Mouse (Mus musculus): ENCODE measurements around the gene Ppp4r2.
A peak's percentile ranks its signal among the peaks of the same experiment; 100 is the strongest.
"Not testable (repeated sequence)": the region's sequence is repeated elsewhere in the genome, so short reads cannot be mapped to it uniquely, and the experiment has no call there.

The Ppp4r2 gene

GRCm38 (mm10) chr6:100831188-100831587, 2.2 kb upstream of the Ppp4r2 start:
- no peak for DNase-seq (ENCODE audit: low spot score in 2 of 2)

GRCm38 (mm10) chr6:100831751-100832150, 1.7 kb upstream of the Ppp4r2 start:
- DNase-seq (ENCODE audit: low spot score in 2 of 2) = no peak

DNA sequence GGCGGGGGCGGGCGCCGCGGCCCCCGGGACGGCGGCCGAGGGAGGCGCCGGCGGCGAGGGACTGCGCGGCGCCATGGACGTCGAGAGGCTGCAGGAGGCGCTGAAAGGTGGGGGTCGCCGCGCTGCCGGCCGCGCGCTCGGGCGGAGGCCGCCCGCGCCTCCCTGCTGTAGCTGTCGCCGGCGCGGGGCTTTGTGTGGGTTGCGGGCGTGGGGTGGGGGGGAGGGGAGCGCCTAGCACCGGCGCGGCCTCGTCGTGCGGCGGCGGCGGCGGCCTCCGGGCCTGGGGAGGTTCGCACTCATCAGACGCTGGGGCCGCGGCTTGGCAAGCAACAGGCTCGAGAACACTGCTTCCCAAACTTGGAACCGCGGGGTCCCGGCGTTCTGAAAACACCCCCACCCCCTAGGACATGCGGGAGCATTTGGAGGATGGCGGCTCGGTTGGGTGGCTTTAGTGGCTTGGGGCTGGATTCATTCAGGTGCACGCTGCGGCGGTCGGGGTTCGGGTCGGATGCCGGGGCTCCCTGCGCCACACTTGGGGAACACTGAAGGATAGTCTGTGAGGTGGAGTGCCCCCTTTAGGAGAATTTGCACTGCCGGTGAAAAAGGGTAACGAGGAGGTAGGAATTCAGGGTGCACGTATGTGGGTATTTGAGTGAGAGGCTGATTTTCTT, 524 bp downstream of the Ppp4r2 start:
- DNase-seq (ENCODE audit: low spot score in 2 of 2) = peak; percentile 22 to 50

- DNase-seq (ENCODE audit: low spot score in 2 of 2) = no peak
Observed at GRCm38 (mm10) chr6:100834489-100835160, 1.2 kb downstream of the Ppp4r2 start.

- no peak for DNase-seq (ENCODE audit: low spot score in 2 of 2)
Observed at GRCm38 (mm10) chr6:100845058-100845457, 11.6 kb downstream of the Ppp4r2 start.

GRCm38 (mm10) chr6:100847264-100847663, 13.8 kb downstream of the Ppp4r2 start:
- no peak for DNase-seq (ENCODE audit: low spot score in 2 of 2)

GRCm38 (mm10) chr6:100848682-100849375, 15.4 kb downstream of the Ppp4r2 start:
- no peak for DNase-seq (ENCODE audit: low spot score in 2 of 2)

- DNase-seq (ENCODE audit: low spot score in 2 of 2) = no peak
Observed at GRCm38 (mm10) chr6:100850671-100851081, 17.3 kb downstream of the Ppp4r2 start.

- DNase-seq (ENCODE audit: low spot score in 2 of 2) = no peak
Observed at GRCm38 (mm10) chr6:100851083-100851482, 17.7 kb downstream of the Ppp4r2 start.

GRCm38 (mm10) chr6:100865321-100865720, 31.9 kb downstream of the Ppp4r2 start:
- no peak for DNase-seq (ENCODE audit: low spot score in 2 of 2)

DNA sequence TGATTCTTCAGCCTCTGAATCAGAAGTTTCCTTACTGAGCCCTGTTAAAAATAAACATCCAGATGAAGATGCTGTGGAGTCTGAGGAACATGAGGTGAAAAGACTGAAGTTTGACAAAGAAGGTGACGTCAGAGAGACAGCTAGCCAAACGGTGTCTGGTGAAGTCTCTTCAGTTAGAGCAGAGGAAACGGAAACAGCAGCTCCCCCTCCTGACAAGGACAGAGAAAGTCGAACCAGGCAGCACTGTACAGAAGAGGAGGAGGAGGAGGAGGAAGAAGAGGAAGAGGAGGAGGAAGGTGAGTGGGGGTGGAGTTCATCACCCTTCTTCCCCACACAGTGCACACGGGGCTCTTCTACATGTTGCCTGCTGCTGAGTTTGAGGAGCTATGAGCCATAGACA, 32.4 kb downstream of the Ppp4r2 start:
- DNase-seq (ENCODE audit: low spot score in 2 of 2) = not testable (repeated sequence)

GRCm38 (mm10) chr6:100866246-100866645, 32.8 kb downstream of the Ppp4r2 start:
- not testable (repeated sequence) for DNase-seq (ENCODE audit: low spot score in 2 of 2)

GRCm38 (mm10) chr6:100868863-100869262, 35.4 kb downstream of the Ppp4r2 start:
- DNase-seq (ENCODE audit: low spot score in 2 of 2) = no peak

DNA sequence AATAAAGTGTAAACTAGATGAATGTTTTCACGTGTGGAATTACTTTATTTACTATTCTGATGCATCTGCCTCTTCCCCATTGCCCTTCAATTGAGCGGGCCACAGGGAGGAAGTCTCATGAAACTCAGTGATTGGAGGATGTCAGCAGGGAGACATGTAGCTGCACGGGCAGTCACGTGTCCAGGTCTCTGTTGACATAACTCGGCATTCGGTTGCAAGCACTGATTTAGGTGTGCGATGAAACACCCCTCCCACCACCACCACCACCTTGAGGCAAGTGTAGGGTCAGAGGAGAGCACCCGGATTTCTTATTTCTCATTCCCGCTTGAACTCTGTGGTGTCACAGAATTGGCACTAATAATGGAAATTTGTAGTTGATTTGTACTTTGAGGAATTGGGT, 36.5 kb downstream of the Ppp4r2 start:
- DNase-seq (ENCODE audit: low spot score in 2 of 2) = no peak

DNA sequence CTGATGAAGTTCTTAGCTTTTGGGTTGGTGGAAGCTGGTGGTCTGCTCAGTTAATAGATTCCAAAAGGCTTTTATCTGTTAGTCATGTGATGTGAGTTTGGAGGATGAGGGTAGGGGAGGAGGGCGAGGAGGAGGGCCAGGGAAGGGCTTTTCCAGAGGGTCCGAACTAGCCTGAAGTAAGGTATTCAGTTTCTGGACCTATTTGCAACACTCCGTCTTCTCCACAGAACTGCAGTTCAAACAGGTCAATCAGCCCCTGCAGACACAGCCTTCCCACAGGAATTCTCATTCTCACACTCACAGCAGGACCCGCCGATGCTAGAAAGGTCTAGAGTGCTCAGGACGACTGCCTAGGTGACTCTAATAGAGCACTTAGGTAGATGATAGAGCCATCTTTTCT, 39.8 kb downstream of the Ppp4r2 start:
- no peak for DNase-seq (ENCODE audit: low spot score in 2 of 2)

DNA sequence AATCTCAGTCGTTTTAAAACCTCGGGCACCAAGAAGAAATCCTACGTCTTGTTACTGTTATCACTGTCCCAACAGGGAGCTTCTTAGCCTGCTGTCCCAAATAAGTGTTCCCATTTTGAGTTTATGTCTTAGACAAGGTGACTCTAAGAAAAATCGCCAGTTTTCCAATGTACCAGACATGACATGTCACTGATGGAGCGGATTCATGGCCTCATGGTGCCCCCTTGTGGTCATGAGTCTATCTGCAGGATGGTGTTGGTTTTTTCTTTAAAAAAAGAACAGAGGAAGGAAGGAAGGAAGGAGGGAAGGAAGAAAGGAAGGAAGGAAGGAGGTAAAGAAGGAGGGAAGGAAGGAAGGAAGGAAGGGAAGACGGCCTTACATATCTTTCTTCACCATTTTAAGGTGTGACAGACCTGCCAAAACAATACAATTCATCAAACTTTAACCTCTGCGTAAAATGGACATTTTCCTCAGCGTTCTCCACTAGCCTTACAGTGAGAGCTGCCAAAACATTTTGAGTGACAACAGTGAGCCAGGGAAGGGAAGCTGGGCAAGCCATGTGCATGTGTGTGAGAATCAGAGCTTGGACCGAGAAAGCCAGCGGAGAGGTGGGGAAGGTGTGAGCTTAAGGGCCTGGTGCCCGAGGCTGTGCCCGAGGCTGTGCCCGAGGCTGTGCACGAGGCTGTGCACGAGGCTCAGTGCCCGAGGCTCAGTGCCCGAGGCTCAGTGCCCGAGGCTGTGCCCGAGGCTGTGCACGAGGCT, 42.6 kb downstream of the Ppp4r2 start:
- peak; percentile 49 to 69 for DNase-seq (ENCODE audit: low spot score in 2 of 2)

- no peak for DNase-seq (ENCODE audit: low spot score in 2 of 2)
Observed at GRCm38 (mm10) chr6:100876624-100877017, 43.2 kb downstream of the Ppp4r2 start.

GRCm38 (mm10) chr6:100878546-100878945, 45.1 kb downstream of the Ppp4r2 start:
- no peak for DNase-seq (ENCODE audit: low spot score in 2 of 2)

DNA sequence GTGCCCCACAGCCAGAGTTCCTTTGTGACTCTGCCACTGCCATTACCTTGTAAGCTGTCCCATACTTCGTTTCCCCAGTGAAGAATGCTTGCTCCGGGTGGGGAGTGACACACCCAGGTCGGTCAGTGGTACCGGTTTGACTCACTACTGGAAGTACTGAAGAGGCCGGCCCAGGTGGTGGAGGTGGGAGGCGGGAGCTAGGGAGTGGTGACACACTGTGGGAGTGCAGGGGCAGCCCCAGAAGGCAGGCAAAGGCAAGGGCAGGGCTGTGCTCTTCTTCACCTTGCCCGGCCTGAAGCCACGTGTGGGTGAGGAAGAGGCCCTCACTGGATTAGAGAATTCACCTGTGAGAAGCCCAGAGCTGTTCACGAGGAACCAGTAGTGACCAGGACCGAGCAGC, 46.2 kb downstream of the Ppp4r2 start:
- no peak for DNase-seq (ENCODE audit: low spot score in 2 of 2)

- no peak for DNase-seq (ENCODE audit: low spot score in 2 of 2)
Observed at GRCm38 (mm10) chr6:100881657-100882056, 48.2 kb downstream of the Ppp4r2 start.

DNA sequence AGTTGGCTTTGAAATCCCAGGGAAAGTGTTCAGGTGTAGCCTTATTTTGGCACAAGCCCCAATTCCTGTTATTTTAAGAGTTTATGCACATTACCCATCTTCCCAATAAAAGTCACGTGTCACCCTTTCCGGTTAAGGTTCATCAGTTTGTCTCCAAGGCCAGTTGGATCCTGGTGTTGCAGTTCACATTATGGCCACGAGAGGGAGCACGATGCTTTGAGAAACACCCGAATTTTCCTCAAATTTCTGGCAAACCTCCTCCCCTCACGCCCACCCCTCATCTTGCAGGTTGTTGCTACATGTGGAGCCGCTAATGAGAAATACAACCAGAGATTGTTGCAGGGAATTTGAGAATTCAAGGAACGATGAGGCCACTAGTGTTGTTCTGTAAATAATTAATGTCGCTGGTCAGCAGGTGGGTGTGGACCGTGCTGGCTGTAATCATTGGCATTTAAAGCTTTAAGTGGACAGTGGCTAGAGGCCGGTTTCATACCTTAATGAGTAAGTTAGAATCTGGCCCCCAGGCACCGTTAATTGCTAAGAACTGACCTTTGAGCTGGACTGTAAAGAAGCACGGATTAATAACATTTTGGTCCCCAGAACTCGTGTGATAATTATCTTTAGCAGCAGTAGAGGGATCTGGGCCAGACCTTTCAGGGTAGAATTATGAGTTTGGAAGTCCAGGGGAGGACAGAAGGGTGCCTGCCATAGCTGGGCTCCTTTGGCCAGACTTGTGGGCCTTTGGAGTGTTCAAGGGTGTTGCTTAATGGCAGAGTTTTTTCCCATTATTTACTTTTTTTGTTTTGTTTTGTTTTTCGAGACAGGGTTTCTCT, 49.2 kb downstream of the Ppp4r2 start:
- peak; percentile 76 to 93 for DNase-seq (ENCODE audit: low spot score in 2 of 2)
